19 mouse cellular contexts compared by ENCODE assay signal in the genomic region with DNA sequence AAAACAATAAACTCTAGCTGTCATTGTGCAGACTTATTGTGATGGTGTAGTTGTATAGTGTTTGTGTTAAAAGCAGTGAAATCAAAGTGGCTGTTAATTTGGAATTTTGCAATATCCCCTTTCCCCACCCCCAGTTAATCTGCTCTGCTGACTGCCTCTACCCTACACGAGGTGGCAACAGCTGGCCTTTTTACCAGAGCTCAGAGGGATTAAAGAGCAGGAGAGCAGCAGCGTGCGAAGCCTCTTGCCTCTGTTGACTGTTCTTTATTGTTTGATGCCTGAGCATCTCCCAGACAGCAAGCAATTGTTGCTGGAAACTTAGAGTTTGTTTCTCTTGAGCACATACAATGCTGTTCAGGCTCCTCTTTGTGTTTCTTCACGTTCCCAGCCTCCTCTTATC. TPM values are rescaled to one million over a fixed set of nuclear protein-coding genes. Genes with fewer than 3 reads are reported as not detected.
A peak's percentile ranks its signal among the peaks of the same experiment; 100 is the strongest.
DNase-seq lines count a peak whose midpoint lies in the region; ATAC-seq lines count a peak whose summit lies in the region.
"Had no signal": no experiment of that assay in that cellular context is flagged by ENCODE, and none has a peak within 500 bp of the region (broad histone marks: within the 10 kb centered on the region; RNA-seq: fewer than 3 reads in every experiment).

No protein-coding gene starts in this region.

- WGBS in forebrain, embryonic 13.5 days: 8% methylated on average over 4 of the region's 4 CpGs
- 15% methylated on average over 4 of the region's 4 CpGs for WGBS in forebrain, embryonic 15.5 days
- 27% methylated on average over 4 of the region's 4 CpGs for WGBS in embryonic facial prominence, embryonic 11.5 days
- 14% methylated on average over 4 of the region's 4 CpGs for WGBS in midbrain, embryonic 15.5 days

- peak; percentile 20 for DNase-seq in brain, adult 2 months (ENCODE audit: low read depth, low spot score)
- DNase-seq in embryonic facial prominence, embryonic 11.5 days (ENCODE audit: low spot score): peak; percentile 22
- no peak for DNase-seq in thymus, postnatal 14 days
- DNase-seq in T-cell, adult 2 months (ENCODE audit: low spot score): no peak
- DNase-seq: adrenal gland, adult 8-10 months; cerebellum, adult 11-12 months; cerebellum, postnatal 36 days; gastrocnemius, postnatal 10 days; kidney, adult 11 months; kidney, postnatal 10 days; lung, postnatal 10 days; thymus, postnatal 25 days had no signal

- H3K9me3 ChIP-seq in forebrain, embryonic 13.5 days (replicated peaks): no peaks in the 10 kb centered on the region
- no peaks in the 10 kb centered on the region for H3K9me3 ChIP-seq in forebrain, embryonic 15.5 days
- H3K9me3 ChIP-seq in embryonic facial prominence, embryonic 11.5 days (replicated peaks; ENCODE audit: control insufficient read depth, low read length): no peaks in the 10 kb centered on the region
- no peaks in the 10 kb centered on the region for H3K9me3 ChIP-seq in midbrain, embryonic 15.5 days
- H3K9me3 ChIP-seq: hindbrain, embryonic 13.5 days; limb, embryonic 15.5 days; megakaryocyte, embryonic 14.5 days; stomach, embryonic 15.5 days had no signal

- no peak overlapping the region for H3K27ac ChIP-seq in forebrain, embryonic 13.5 days
- no peak overlapping the region for H3K27ac ChIP-seq in forebrain, embryonic 15.5 days (replicated peaks)
- no peak overlapping the region for H3K27ac ChIP-seq in embryonic facial prominence, embryonic 11.5 days (replicated peaks; ENCODE audit: low read depth, low read length)
- no peak overlapping the region for H3K27ac ChIP-seq in midbrain, embryonic 15.5 days
- H3K27ac ChIP-seq: hindbrain, embryonic 13.5 days; limb, embryonic 15.5 days; stomach, embryonic 15.5 days had no signal

- no peak overlapping the region for H3K4me3 ChIP-seq in forebrain, embryonic 13.5 days
- H3K4me3 ChIP-seq in forebrain, embryonic 15.5 days: no peak overlapping the region
- no peak overlapping the region for H3K4me3 ChIP-seq in embryonic facial prominence, embryonic 11.5 days (ENCODE audit: low read depth, low read length)
- H3K4me3 ChIP-seq in midbrain, embryonic 15.5 days: no peak overlapping the region
- H3K4me3 ChIP-seq: hindbrain, embryonic 13.5 days; limb, embryonic 15.5 days; megakaryocyte, embryonic 14.5 days; stomach, embryonic 15.5 days had no signal

- H3K36me3 ChIP-seq in forebrain, embryonic 13.5 days (ENCODE audit: poor library complexity, severe bottlenecking): peaks cover 41% of the 10 kb centered on the region
- peaks cover 30% of the 10 kb centered on the region for H3K36me3 ChIP-seq in forebrain, embryonic 15.5 days
- H3K36me3 ChIP-seq in embryonic facial prominence, embryonic 11.5 days (replicated peaks; ENCODE audit: control insufficient read depth, insufficient read depth, low read depth, low read length): no peaks in the 10 kb centered on the region; the same call in 1 of the 2 replicates
- H3K36me3 ChIP-seq in midbrain, embryonic 15.5 days (replicated peaks): peaks cover 10% of the 10 kb centered on the region; the same call in 1 of the 2 replicates

- ATAC-seq in forebrain, embryonic 13.5 days: 0 out of 2 replicates have a peak, but pooled peaks have one; percentile 68
- ATAC-seq in forebrain, embryonic 15.5 days (replicated peaks): no peak
- no peak for ATAC-seq in embryonic facial prominence, embryonic 11.5 days (replicated peaks; ENCODE audit: insufficient number of reproducible peaks, low FRiP score, low TSS enrichment, low read depth)
- 0 out of 2 replicates have a peak, but pooled peaks have one; percentile 45 for ATAC-seq in midbrain, embryonic 15.5 days (replicated peaks)

- H3K4me2 ChIP-seq in forebrain, embryonic 13.5 days: no peak overlapping the region
- H3K4me2 ChIP-seq in forebrain, embryonic 15.5 days (replicated peaks): no peak overlapping the region
- H3K4me2 ChIP-seq in embryonic facial prominence, embryonic 11.5 days (ENCODE audit: low read depth, low read length): no peak overlapping the region
- H3K4me2 ChIP-seq in midbrain, embryonic 15.5 days: no peak overlapping the region
- H3K4me2 ChIP-seq: hindbrain, embryonic 13.5 days; limb, embryonic 15.5 days; stomach, embryonic 15.5 days had no signal

- H3K27me3 ChIP-seq in forebrain, embryonic 13.5 days: no peaks in the 10 kb centered on the region
- no peaks in the 10 kb centered on the region for H3K27me3 ChIP-seq in forebrain, embryonic 15.5 days
- H3K27me3 ChIP-seq in embryonic facial prominence, embryonic 11.5 days (ENCODE audit: control insufficient read depth, insufficient read depth, low read length): no peaks in the 10 kb centered on the region
- no peaks in the 10 kb centered on the region for H3K27me3 ChIP-seq in midbrain, embryonic 15.5 days (replicated peaks)
- H3K27me3 ChIP-seq: limb, embryonic 15.5 days; megakaryocyte, embryonic 14.5 days; stomach, embryonic 15.5 days had no signal

- no peak overlapping the region for H3K9ac ChIP-seq in forebrain, embryonic 13.5 days
- no peak overlapping the region for H3K9ac ChIP-seq in forebrain, embryonic 15.5 days (replicated peaks)
- H3K9ac ChIP-seq in embryonic facial prominence, embryonic 11.5 days (replicated peaks; ENCODE audit: low read length): no peak overlapping the region
- H3K9ac ChIP-seq in midbrain, embryonic 15.5 days: no peak overlapping the region
- H3K9ac ChIP-seq: hindbrain, embryonic 13.5 days; limb, embryonic 15.5 days; stomach, embryonic 15.5 days had no signal

- 0 out of 2 replicates have a peak, but pooled peaks cover 5% of the 10 kb centered on the region for H3K4me1 ChIP-seq in forebrain, embryonic 13.5 days
- no peaks in the 10 kb centered on the region for H3K4me1 ChIP-seq in forebrain, embryonic 15.5 days
- no peaks in the 10 kb centered on the region for H3K4me1 ChIP-seq in embryonic facial prominence, embryonic 11.5 days (ENCODE audit: control insufficient read depth, insufficient read depth, low read length)
- 0 out of 2 replicates have a peak, but pooled peaks cover 6% of the 10 kb centered on the region for H3K4me1 ChIP-seq in midbrain, embryonic 15.5 days
- H3K4me1 ChIP-seq: hindbrain, embryonic 13.5 days; limb, embryonic 15.5 days; megakaryocyte, embryonic 14.5 days; stomach, embryonic 15.5 days had no signal

RNA-seq across cellular contexts. Expression of a gene that starts 56.6 kb away (rescaled TPM):
- 40.0 and 41.6 TPM in 2 replicates for polyA plus RNA-seq in forebrain, embryonic 13.5 days (2015; fragmentation: Nextera tagmentation; extraction: Ambion mirVana)
- polyA plus RNA-seq in forebrain, embryonic 15.5 days (2015; fragmentation: Nextera tagmentation; extraction: Ambion mirVana): 45.2 and 45.4 TPM in 2 replicates
- polyA plus RNA-seq in embryonic facial prominence, embryonic 11.5 days (2014; fragmentation: Nextera tagmentation; extraction: Ambion mirVana): 49.0 and 52.0 TPM in 2 replicates
- polyA plus RNA-seq in midbrain, embryonic 15.5 days (2015; fragmentation: Nextera tagmentation; extraction: Ambion mirVana): 45.1 and 48.5 TPM in 2 replicates

Comparison
In these comparisons a context has a peak if more than half of its experiments do, and no peak if none do; other contexts are left out.
1. ATAC-seq: peak in forebrain, embryonic 13.5 days (single experiment) and midbrain, embryonic 15.5 days (single experiment); none in forebrain, embryonic 15.5 days (single experiment) and embryonic facial prominence, embryonic 11.5 days (single experiment).
2. DNase-seq: peak in brain, adult 2 months (single experiment) and embryonic facial prominence, embryonic 11.5 days (single experiment); none in thymus, postnatal 14 days (single experiment) and T-cell, adult 2 months (single experiment).